15 mouse cellular contexts compared by ENCODE assay signal in the genomic region with DNA sequence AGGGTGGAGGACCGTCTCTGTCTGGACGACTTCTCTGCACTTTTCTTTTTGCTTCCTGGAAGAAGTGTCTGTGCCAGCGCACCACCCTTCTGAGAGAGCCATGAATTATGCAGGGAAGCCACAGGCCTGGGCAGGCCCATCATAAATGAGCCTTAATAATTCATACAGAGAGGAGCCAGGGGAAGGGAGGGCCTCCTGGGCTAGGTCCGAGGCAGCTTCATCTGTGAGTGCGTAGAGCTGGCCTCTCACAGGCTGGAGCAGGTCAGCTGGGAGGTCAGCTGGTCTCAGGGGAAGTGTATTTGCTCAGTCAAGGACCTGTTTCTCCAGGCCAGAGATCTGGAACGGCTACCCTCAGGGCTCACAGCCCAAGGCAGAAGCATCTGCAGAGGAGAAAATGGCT. TPM values are rescaled to one million over a fixed set of nuclear protein-coding genes. Genes with fewer than 3 reads are reported as not detected.
DNase-seq lines count a peak whose midpoint lies in the region; ATAC-seq lines count a peak whose summit lies in the region.
"Had no signal": no experiment of that assay in that cellular context is flagged by ENCODE, and none has a peak within 500 bp of the region (broad histone marks: within the 10 kb centered on the region; RNA-seq: fewer than 3 reads in every experiment).

No protein-coding gene starts in this region.

- peak overlapping the region; percentile 10; the same call in 1 of the 2 replicates for H3K27ac ChIP-seq in midbrain, embryonic 15.5 days
- H3K27ac ChIP-seq in limb, embryonic 10.5 days, result no peak overlapping the region
- H3K27ac ChIP-seq: limb, embryonic 15.5 days had no signal

- no peak overlapping the region for H3K4me3 ChIP-seq in midbrain, embryonic 15.5 days
- no peak overlapping the region for H3K4me3 ChIP-seq in limb, embryonic 10.5 days
- H3K4me3 ChIP-seq: limb, embryonic 15.5 days had no signal

- 42% methylated on average over 6 of the region's 6 CpGs for WGBS in midbrain, embryonic 15.5 days
- WGBS in limb, embryonic 10.5 days, result 70% methylated on average over 6 of the region's 6 CpGs

- no peaks in the 10 kb centered on the region for H3K9me3 ChIP-seq in midbrain, embryonic 15.5 days
- no peaks in the 10 kb centered on the region for H3K9me3 ChIP-seq in limb, embryonic 10.5 days (replicated peaks)
- H3K9me3 ChIP-seq: limb, embryonic 15.5 days had no signal

- H3K4me2 ChIP-seq in midbrain, embryonic 15.5 days, result no peak overlapping the region
- H3K4me2 ChIP-seq: limb, embryonic 15.5 days had no signal

- peaks cover 32% of the 10 kb centered on the region for H3K4me1 ChIP-seq in midbrain, embryonic 15.5 days
- peaks cover 5% of the 10 kb centered on the region for H3K4me1 ChIP-seq in limb, embryonic 10.5 days

- peak; percentile 44 for DNase-seq in adrenal gland, postnatal 14 days
- no peak for DNase-seq in adrenal gland, postnatal 36 days
- DNase-seq in urinary bladder, postnatal 14 days (ENCODE audit: low spot score), result peak; percentile 40
- DNase-seq in urinary bladder, postnatal 25 days (ENCODE audit: low spot score), result no peak
- no peak for DNase-seq in limb, embryonic 10.5 days (ENCODE audit: low spot score)
- DNase-seq in yolk sac, embryonic 10.5 days (ENCODE audit: low spot score), result no peak
- no peak for DNase-seq in layer of hippocampus, postnatal 10 days (ENCODE audit: low spot score in 2 of 2)
- DNase-seq: cerebellum, adult 9-10 months; heart, adult 11 months; heart, postnatal 14 days; kidney, adult 2 months; thymus, postnatal 14 days had no signal

- ATAC-seq in midbrain, embryonic 15.5 days (replicated peaks), result peak; percentile 72; the same call in 1 of the 2 replicates
- ATAC-seq: forebrain, embryonic 14.5 days had no signal

- no peaks in the 10 kb centered on the region for H3K27me3 ChIP-seq in midbrain, embryonic 15.5 days (replicated peaks)
- H3K27me3 ChIP-seq in limb, embryonic 10.5 days (ENCODE audit: low read depth, poor library complexity, severe bottlenecking), result peaks cover 55% of the 10 kb centered on the region; the same call in 1 of the 2 replicates

- H3K9ac ChIP-seq in midbrain, embryonic 15.5 days, result no peak overlapping the region
- H3K9ac ChIP-seq: limb, embryonic 15.5 days had no signal

- no peaks in the 10 kb centered on the region for H3K36me3 ChIP-seq in midbrain, embryonic 15.5 days (replicated peaks)
- H3K36me3 ChIP-seq in limb, embryonic 10.5 days, result no peaks in the 10 kb centered on the region
- H3K36me3 ChIP-seq: limb, embryonic 15.5 days had no signal

RNA-seq across cellular contexts. Expression of gene Cacna2d2, which starts 17.7 kb away (rescaled TPM):
- total RNA-seq in adrenal gland, postnatal 14 days (2021), result 5.1 and 6.6 TPM in 2 replicates
- 1 to 10 TPM; 4.9 to 5.2 TPM for total RNA-seq in adrenal gland, postnatal 36 days (2021)
- 10.2 and 10.3 TPM in 2 replicates for polyA plus RNA-seq in midbrain, embryonic 15.5 days (2015; fragmentation: Nextera tagmentation; extraction: Ambion mirVana)
- 0.20 and 0.34 TPM in 2 replicates for polyA plus RNA-seq in limb, embryonic 10.5 days (2016; fragmentation: Nextera tagmentation; extraction: Ambion mirVana)
- total RNA-seq in layer of hippocampus, postnatal 10 days (2021), result 10 to 100 TPM; 21.4 to 27.2 TPM

Comparison
In these comparisons a context has a peak if more than half of its experiments do, and no peak if none do; other contexts are left out.
1. DNase-seq: peak in adrenal gland, postnatal 14 days (single experiment) and urinary bladder, postnatal 14 days (single experiment); none in adrenal gland, postnatal 36 days (0 of 2), urinary bladder, postnatal 25 days (single experiment), limb, embryonic 10.5 days (single experiment), yolk sac, embryonic 10.5 days (single experiment) and layer of hippocampus, postnatal 10 days (0 of 2).